Mouse (Mus musculus): ENCODE measurements around the gene Gm13694.
"Not testable (repeated sequence)": the region's sequence is repeated elsewhere in the genome, so short reads cannot be mapped to it uniquely, and the experiment has no call there.

Gm13694 gene

DNA sequence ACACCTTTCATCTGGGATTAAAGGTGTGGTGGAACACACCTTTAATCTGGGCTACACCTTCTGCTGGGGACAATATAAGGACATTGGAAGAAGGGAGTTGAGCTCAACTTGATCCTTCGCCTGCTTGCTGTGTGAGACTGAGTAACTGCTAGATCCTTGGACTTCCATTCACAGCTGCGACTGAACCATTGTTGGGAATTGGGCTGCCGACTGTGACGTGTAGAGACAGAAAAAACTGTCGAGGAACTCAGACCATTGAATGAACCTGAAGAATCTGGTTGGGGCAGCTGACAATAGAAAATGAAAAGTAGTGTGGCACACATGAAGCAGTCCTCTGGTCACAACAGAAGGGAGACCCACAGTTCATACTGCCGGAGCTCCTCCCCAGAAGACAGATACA lies at the start of gene Gm13694:
TSS of gene Gm13694 (plus strand) at position 301 of the 400 bp plus-strand sequence.
- CTCF ChIA-PET, POLR2A ChIA-PET: not testable (repeated sequence)

DNA sequence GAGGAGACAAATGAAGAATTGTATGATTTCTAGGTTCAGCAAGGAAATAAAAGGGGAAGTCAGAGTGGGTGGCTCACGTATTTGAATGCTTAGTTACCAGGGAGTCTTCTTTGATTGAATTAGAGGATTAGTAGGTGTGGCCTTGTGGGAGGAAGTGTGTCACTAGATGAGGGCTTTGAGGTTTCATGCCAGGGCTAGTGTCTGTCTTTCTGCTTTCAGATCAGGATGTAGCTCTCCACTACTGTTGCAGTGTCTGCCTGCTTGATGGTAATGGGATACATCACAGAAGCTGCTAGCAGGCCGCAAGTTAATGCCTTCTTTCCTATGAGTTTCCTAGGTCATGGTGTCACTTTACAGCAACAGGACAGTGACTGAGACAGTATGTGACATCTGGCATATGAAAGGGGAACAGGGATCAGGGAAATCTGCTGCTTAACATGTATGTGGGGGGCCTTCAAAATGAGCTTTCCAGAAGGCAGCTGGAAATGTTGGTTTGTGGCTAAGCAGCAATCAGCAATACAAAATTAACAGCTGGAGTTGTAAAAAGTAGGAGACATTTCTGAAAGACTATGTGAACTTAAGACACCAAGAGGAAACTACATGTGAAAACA lies 49.1 kb upstream of the Gm13694 start:
- ChIA-PET POLR2A (interaction anchor here in 1 of 4 experiments (0.6 kb wide), 1 partner anchor 172 kb away, joined by 3 read pairs; no protein-coding TSS in a partner anchor), CTCF (no interaction called here)

DNA sequence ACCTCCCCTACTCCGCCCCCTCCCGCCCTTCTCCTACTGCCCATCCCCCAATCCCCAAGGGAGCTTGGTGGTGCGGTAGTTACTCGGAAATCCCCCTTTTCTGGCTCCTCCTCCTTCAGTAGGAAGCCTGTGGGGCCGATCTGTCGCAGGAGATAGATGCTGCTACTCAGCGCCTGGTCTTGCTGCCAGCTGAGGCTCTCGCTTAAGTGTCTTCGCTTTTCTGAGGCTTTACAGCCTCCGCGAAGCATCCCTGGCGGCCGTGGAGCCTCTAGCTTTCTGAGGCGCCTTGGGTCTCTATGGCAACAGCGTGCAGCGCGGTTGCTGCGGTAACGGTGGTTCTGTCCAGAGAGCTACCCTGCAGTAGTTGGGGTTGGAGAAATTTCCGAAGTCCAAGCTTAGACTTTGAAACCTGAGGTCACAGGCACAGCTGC lies 37.8 kb upstream of the Gm13694 start, which contains the start of gene Zswim2:
TSS of gene Zswim2 (minus strand) at position 298 of the 431 bp plus-strand sequence.
- CTCF ChIA-PET: no interaction called here
- POLR2A ChIA-PET: interaction anchor here in 1 of 4 experiments (1.4 kb wide), 1 partner anchor 297 kb away, joined by 3 read pairs; the partner anchor contains the start of gene Zc3h15

DNA sequence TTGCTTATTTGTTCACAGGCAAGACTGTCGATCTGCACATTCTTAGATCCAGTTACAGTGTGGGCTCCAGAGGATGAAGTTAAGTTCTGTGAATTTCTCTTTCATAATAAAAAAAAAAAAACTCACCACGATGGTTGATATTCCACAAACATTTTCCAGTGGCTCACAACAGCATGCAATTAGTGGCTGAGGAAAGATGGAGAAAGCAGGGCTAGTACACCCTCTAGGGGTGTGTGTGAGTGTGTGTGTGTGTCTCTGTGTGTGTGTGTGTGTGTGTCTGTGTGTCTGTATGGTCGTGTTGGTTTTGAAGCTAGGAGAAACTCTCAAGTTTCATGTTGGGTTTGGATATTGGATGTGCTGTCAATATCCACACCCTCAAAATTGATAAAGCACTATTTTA lies 37.4 kb upstream of the Gm13694 start:
- ChIA-PET POLR2A (interaction anchor here in 1 of 4 experiments (1.4 kb wide), 1 partner anchor 297 kb away, joined by 3 read pairs; the partner anchor contains the start of gene Zc3h15), CTCF (interaction anchor here in 1 of 4 experiments (0.7 kb wide), 1 partner anchor 456 kb away, joined by 8 read pairs; no protein-coding TSS in a partner anchor)

DNA sequence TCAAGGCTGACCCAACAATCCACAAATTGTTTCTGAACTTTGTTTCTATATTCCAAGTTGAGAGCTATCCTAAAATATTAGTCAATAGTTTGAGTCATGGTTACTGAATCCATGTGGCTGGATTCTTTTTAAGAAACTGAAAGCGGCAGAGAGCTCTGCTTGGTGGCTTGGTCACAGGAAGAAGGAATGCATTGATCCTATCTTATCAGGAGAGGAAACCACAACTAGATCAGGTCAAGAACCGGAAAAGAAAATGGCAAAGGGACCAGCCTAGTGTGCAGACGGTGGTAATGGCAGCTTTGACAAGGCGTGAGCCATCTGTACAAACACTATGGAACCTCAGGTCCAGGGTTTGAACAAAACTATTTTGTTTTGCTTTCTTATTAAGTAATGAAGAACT lies 36.9 kb upstream of the Gm13694 start:
- CTCF ChIA-PET: interaction anchor here in 1 of 4 experiments (0.7 kb wide), 1 partner anchor 456 kb away, joined by 8 read pairs; no protein-coding TSS in a partner anchor
- POLR2A ChIA-PET: interaction anchor here in 1 of 4 experiments (1.4 kb wide), 1 partner anchor 298 kb away, joined by 3 read pairs; the partner anchor contains the start of gene Zc3h15

DNA sequence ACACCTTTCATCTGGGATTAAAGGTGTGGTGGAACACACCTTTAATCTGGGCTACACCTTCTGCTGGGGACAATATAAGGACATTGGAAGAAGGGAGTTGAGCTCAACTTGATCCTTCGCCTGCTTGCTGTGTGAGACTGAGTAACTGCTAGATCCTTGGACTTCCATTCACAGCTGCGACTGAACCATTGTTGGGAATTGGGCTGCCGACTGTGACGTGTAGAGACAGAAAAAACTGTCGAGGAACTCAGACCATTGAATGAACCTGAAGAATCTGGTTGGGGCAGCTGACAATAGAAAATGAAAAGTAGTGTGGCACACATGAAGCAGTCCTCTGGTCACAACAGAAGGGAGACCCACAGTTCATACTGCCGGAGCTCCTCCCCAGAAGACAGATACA lies 23.3 kb upstream of the Gm13694 start, which contains the start of gene Gm13698:
TSS of gene Gm13698 (plus strand) at position 301 of the 400 bp plus-strand sequence.
- POLR2A ChIA-PET, CTCF ChIA-PET: not testable (repeated sequence)

DNA sequence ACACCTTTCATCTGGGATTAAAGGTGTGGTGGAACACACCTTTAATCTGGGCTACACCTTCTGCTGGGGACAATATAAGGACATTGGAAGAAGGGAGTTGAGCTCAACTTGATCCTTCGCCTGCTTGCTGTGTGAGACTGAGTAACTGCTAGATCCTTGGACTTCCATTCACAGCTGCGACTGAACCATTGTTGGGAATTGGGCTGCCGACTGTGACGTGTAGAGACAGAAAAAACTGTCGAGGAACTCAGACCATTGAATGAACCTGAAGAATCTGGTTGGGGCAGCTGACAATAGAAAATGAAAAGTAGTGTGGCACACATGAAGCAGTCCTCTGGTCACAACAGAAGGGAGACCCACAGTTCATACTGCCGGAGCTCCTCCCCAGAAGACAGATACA lies 17.5 kb upstream of the Gm13694 start, which contains the start of gene Gm13693:
TSS of gene Gm13693 (plus strand) at position 301 of the 400 bp plus-strand sequence.
- CTCF ChIA-PET, POLR2A ChIA-PET: not testable (repeated sequence)

DNA sequence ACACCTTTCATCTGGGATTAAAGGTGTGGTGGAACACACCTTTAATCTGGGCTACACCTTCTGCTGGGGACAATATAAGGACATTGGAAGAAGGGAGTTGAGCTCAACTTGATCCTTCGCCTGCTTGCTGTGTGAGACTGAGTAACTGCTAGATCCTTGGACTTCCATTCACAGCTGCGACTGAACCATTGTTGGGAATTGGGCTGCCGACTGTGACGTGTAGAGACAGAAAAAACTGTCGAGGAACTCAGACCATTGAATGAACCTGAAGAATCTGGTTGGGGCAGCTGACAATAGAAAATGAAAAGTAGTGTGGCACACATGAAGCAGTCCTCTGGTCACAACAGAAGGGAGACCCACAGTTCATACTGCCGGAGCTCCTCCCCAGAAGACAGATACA lies 11.7 kb upstream of the Gm13694 start, which contains the start of gene Gm13695:
TSS of gene Gm13695 (plus strand) at position 301 of the 400 bp plus-strand sequence.
- CTCF ChIA-PET, POLR2A ChIA-PET: not testable (repeated sequence)

DNA sequence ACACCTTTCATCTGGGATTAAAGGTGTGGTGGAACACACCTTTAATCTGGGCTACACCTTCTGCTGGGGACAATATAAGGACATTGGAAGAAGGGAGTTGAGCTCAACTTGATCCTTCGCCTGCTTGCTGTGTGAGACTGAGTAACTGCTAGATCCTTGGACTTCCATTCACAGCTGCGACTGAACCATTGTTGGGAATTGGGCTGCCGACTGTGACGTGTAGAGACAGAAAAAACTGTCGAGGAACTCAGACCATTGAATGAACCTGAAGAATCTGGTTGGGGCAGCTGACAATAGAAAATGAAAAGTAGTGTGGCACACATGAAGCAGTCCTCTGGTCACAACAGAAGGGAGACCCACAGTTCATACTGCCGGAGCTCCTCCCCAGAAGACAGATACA lies 5.9 kb upstream of the Gm13694 start, which contains the start of gene Gm13696:
TSS of gene Gm13696 (plus strand) at position 301 of the 400 bp plus-strand sequence.
- CTCF ChIA-PET: not testable (repeated sequence)

DNA sequence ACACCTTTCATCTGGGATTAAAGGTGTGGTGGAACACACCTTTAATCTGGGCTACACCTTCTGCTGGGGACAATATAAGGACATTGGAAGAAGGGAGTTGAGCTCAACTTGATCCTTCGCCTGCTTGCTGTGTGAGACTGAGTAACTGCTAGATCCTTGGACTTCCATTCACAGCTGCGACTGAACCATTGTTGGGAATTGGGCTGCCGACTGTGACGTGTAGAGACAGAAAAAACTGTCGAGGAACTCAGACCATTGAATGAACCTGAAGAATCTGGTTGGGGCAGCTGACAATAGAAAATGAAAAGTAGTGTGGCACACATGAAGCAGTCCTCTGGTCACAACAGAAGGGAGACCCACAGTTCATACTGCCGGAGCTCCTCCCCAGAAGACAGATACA lies 5.7 kb downstream of the Gm13694 start, which contains the start of gene Gm13697:
TSS of gene Gm13697 (plus strand) at position 301 of the 400 bp plus-strand sequence.
- CTCF ChIA-PET, POLR2A ChIA-PET: not testable (repeated sequence)

More for the DNA sequence above, 5.9 kb upstream of the Gm13694 start, which contains the start of gene Gm13696:
- POLR2A ChIA-PET: not testable (repeated sequence)

DNA sequence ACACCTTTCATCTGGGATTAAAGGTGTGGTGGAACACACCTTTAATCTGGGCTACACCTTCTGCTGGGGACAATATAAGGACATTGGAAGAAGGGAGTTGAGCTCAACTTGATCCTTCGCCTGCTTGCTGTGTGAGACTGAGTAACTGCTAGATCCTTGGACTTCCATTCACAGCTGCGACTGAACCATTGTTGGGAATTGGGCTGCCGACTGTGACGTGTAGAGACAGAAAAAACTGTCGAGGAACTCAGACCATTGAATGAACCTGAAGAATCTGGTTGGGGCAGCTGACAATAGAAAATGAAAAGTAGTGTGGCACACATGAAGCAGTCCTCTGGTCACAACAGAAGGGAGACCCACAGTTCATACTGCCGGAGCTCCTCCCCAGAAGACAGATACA lies 11.5 kb downstream of the Gm13694 start, which contains the start of gene Gm13691:
TSS of gene Gm13691 (plus strand) at position 301 of the 400 bp plus-strand sequence.
- POLR2A ChIA-PET: not testable (repeated sequence)

DNA sequence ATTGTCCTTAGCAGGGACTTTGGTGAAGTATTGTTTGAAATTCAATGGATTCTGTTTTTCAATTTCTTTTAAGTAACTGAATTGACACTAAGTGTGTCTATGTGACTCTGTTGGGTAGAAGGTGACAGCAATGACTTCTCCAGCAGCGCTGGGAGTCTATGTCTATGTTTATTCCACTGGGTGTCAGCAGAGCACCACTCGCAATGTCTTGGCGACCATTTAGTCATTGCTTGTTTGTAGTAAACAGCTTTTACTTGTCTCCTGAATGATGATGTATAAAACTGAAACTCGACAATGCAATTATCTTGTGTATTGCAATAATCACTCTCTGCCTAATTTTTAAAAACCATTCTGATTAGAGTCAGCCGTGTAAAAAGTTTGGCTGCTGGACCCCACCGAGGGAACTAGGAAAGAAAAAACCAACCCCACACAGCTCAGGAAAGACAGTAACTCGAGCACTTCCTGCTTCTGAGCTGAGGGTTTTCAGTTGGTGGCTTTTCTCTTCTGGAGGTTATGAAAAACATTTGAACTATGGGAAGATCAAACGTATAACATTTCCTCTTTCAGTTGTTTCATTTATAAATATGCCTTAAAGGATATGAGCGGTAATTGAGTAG lies 15.0 kb downstream of the Gm13694 start:
- CTCF ChIA-PET: interaction anchor here in 1 of 4 experiments (0.6 kb wide), 1 partner anchor 829 kb away, joined by 7 read pairs; no protein-coding TSS in a partner anchor
- POLR2A ChIA-PET: not testable (repeated sequence)

More for the DNA sequence above, 11.5 kb downstream of the Gm13694 start, which contains the start of gene Gm13691:
- CTCF ChIA-PET: not testable (repeated sequence)

DNA sequence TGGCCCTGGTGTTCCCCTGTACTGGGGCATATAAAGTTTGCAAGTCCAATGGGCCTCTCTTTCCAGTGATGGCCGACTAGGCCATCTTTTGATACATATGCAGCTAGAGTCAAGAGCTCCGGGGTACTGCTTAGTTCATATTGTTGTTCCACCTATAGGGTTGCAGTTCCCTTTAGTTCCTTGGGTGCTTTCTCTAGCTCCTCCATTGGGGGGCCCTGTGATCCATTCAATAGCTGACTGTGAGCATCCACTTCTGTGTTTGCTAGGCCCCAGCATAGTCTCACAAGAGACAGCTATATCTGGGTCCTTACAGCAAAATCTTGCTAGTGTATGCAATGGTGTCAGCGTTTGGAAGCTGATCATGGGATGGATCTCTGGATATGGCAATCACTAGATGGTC lies 15.8 kb downstream of the Gm13694 start:
- POLR2A ChIA-PET: interaction anchor here in 1 of 4 experiments (0.6 kb wide), 1 partner anchor 634 kb away, joined by 7 read pairs; no protein-coding TSS in a partner anchor
- CTCF ChIA-PET: interaction anchor here in 2 of 4 experiments (0.6 kb wide), 2 partner anchors 324 to 829 kb away, joined by 3 to 7 read pairs; no protein-coding TSS in a partner anchor

DNA sequence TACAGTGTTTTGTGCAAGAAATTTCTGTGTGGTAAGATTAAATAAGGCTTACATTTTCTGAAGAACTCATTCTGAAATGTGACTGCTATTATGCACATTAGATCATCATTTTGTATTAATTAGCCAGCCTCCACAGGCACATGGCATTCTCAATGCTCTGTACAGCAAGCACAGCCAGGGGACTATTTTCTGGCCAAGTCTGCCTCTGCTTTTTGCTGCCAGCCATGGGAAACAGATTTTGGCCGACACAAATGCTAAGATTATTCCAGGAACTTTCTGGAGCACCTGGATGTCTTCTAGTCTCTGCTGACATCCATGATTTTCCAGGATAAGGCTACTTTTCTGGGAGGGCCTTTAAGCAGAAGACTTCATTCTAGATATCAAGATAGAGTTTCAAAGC lies 30.2 kb downstream of the Gm13694 start:
- CTCF ChIA-PET: no interaction called here

DNA sequence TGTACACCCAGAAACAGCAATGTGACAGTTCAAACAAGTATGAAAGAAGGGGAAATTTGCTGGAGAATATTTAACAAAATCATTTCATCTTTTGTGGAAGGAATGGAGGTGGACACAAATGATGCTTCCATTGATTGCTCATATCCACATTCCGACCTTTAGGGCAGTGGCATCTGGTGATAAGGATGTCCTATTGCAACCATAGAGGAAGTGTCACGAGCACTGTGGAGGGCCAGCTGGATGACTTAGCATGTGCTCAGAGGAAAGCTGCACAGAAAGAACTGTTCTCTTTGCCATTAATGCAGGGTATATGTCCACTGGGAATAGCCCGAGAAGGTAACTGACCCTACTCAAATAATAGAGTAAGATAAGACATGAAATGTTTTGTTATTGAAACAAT lies 31.1 kb downstream of the Gm13694 start:
- POLR2A ChIA-PET: no interaction called here
- CTCF ChIA-PET: no interaction called here

More for the DNA sequence above, 30.2 kb downstream of the Gm13694 start:
- POLR2A ChIA-PET: no interaction called here

DNA sequence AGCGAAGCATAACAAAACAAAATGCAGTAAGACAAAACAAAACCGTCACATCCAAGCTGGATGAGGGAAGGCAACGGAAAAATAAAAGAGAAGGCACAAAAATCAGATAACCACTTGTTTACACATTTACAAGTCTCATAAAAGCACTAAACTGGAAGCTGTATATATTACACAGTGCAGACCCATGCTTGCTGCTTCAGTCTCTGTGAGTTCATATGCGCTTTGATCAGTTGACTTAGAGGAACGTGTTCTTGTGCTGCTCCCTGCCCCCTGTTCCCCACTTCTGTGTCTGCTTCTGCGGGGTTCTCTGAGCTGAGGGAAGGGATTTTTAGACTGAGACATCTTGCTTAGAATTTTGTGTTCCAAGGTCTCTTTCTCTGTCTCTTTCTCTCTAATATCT lies 35.8 kb downstream of the Gm13694 start:
- ChIA-PET CTCF (no interaction called here), POLR2A (no interaction called here)

DNA sequence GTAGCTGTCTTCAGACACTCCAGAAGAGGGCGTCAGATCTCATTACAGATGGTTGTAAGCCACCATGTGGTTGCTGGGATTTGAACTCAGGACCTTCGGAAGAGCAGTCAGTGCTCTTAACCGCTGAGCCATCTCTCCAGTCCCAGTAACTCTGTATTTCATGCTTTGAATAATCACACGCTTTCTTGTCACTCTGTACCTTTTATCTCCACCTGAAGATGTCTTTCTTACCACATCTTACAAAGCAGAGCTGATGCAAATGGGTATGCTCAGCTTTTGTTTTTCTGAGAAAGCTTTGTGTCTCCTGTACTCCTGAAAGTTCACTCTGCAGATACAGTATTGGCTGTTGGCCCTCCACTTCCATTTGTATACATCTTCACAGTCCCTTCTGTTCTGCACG lies 37.6 kb downstream of the Gm13694 start:
- CTCF ChIA-PET, POLR2A ChIA-PET: not testable (repeated sequence)

DNA sequence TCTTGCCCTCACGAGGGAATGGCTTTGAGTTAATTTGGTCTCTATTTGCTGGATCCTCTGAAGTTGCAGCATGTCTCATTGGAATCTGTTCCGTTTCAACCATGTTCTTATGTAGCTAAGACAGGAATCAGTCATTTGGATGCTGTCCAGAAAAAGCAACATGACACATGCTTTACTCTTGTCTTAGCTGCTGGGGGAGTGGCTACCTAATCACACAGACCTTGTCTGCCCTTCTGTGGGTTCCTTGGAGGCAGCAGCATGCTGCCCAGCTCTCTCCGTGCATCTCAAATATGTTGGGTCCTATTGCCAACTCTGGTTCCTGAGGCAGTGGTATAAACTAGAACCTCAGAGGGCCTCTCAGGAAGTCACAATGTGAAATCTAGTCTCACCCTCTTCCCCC lies 39.6 kb downstream of the Gm13694 start:
- POLR2A ChIA-PET: no interaction called here
- CTCF ChIA-PET: interaction anchor here in 1 of 4 experiments (0.9 kb wide), 1 partner anchor 203 kb away, joined by 3 read pairs; no protein-coding TSS in a partner anchor

DNA sequence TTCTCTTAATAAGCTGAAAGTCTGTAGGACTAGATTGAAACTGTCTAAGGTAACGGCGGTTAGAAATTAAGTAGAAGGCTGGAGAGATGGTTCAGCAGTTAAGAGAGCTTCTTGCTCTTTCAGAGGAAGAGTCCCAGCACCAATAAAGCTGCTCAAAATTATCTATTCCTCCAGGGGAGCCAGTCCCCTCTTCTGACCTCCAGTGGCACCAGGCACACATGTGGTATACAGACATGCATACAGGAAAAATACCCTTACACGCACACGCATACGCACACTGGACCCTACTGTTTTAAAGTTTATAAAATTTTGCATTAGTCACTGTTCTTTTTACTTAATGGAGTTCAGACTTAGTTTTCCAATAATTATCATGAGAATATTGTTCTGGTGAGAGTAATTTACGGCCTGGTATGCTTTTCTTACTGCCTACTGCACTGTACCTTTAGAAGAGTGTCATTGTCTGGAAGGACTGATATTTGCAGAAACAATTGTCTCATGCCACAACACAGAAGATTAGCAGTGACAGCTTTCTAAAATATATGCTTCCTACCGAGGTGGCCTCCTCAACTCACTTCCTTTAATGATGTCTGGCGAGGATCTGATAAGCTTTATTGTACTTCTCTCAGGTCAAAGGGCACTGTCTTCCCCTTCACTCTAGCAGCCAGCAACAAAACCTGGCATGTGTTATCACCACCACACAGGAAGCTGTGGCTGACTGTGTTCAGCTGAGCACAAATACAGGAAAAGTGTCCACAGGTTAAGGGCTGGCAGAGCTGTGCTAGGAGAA lies 41.0 kb downstream of the Gm13694 start:
- POLR2A ChIA-PET: no interaction called here

More for the DNA sequence above, 41.0 kb downstream of the Gm13694 start:
- CTCF ChIA-PET: no interaction called here

All from embryonic stem cell, embryonic (primary cell).